Mouse (Mus musculus): Measurements from ENCODE around the gene 1700037H04Rik. TPM values are rescaled to one million over a fixed set of nuclear protein-coding genes. Genes with fewer than 3 reads are reported as not detected.
"Not testable (repeated sequence)": the region's sequence is repeated elsewhere in the genome, so short reads cannot be mapped to it uniquely, and the experiment has no call there.

1700037H04Rik gene
- polyA plus RNA-seq, 1 experiment from 2014 or later, result 86.6 TPM

DNA sequence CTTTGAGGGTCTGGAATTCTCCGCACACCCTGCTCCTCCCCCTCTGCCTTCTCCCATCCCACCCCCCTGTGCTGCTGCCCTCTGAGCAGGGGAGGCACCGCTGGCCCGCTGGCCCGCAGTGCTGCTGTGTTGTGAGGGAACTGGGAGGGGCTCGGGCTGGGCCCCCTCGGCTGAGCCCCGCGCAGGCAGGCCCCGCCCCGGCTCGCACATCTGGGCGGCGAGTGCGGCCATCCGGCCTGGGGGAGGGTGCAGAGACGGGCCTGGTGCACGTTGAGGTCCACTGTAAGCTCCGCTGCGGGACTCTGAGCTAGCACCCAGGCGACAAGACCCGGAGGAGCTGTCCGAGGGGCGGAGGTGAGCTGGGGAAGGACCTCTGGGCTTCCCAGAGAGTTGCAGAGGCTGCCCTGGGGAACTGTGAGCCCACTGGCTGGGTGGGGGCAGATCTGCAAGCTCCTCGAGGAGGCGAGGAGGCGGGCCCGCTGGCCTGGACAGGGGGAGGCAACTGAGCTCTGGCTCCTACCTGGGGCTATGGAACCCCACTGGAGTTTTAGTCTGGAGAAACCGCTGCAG, 32.6 kb downstream of the 1700037H04Rik start, which contains the start of gene Hspa12b:
Gene Hspa12b, plus strand, starts transcription at position 120 of the 570 bp plus-strand sequence.
- Histone ChIP-seq H3K4me3 (ENCODE audit: low read length) (peak within 1 kb of the TSS; percentile 39), H3K4me2 (ENCODE audit: low read length) (peak within 1 kb of the TSS; percentile 68), H3K27ac (ENCODE audit: low read depth, low read length) (peak within 1 kb of the TSS; percentile 20; the same call in 1 of the 2 replicates), H3K9ac (ENCODE audit: low read depth, low read length) (peak within 1 kb of the TSS; percentile 64), H3K4me1 (ENCODE audit: control insufficient read depth, insufficient read depth, low read depth, low read length) (peaks cover 7% of the 10 kb centered on the region), H3K27me3 (replicated peaks; ENCODE audit: control insufficient read depth, insufficient read depth, low read length) (no peaks in the 10 kb centered on the region), H3K36me3 (ENCODE audit: control insufficient read depth, insufficient read depth, low read length) (no peaks in the 10 kb centered on the region), H3K9me3 (ENCODE audit: control insufficient read depth, low read length) (no peaks in the 10 kb centered on the region)
- ATAC-seq, result peak; percentile 70
- 2% methylated on average over 28 of the region's 28 CpGs for WGBS

GRCm38 (mm10) chr2:131125964-131126815, 33.7 kb downstream of the 1700037H04Rik start:
- no peak for ATAC-seq
- Histone ChIP-seq H3K27me3 (replicated peaks; ENCODE audit: control insufficient read depth, insufficient read depth, low read length) (no peaks in the 10 kb centered on the region), H3K4me2 (ENCODE audit: low read length) (no peak overlapping the region), H3K36me3 (ENCODE audit: control insufficient read depth, insufficient read depth, low read length) (no peaks in the 10 kb centered on the region), H3K4me1 (ENCODE audit: control insufficient read depth, insufficient read depth, low read depth, low read length) (peaks cover 7% of the 10 kb centered on the region), H3K4me3 (ENCODE audit: low read length) (no peak overlapping the region), H3K9me3 (ENCODE audit: control insufficient read depth, low read length) (no peaks in the 10 kb centered on the region), H3K27ac (ENCODE audit: low read depth, low read length) (no peak overlapping the region), H3K9ac (ENCODE audit: low read depth, low read length) (no peak overlapping the region; the same call in 1 of the 2 replicates)
- 47% methylated on average over 9 of the region's 9 CpGs for WGBS

DNA sequence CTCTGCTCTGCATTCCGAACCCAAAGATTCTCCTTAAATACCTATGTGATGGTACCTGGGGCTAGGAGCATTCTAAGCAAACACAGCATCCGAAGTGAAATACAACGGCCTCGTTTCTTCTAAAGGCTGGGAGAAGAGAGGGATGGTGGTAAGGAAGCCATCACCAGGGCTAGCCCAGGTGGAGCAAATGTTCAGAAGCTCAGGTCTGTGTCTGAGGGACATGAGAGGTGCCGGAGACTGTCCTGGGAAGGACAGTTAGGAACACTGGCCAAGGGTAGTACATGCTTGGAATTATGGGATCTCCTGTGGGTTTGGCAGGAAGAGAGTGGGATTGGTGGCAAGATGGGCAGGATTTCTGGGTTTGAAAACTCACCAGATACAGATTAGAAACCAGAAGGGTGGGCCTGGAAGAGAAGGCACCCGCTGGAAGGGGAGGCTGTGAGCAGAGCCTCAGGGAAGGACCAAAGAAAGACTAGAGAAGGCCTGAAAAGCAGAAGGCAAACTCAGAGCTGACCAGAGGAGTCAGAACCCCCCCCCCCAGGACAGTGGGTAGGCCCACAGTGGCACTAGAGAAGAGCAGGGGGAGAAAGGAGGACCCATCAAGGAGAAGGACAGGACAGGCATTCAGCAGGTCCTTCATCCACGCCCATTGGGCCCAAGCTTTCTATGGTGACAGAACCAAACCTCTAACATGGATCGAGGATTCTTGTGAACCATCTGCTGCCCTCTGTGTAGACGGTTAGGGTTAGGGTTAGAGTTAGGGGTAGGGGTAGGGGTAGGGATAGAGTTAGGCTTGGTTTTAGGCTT, 34.5 kb downstream of the 1700037H04Rik start:
- ATAC-seq, result no peak
- no peak overlapping the region for H3K4me3 ChIP-seq (ENCODE audit: low read length)
- no peaks in the 10 kb centered on the region for H3K9me3 ChIP-seq (ENCODE audit: control insufficient read depth, low read length)
- H3K27me3 ChIP-seq (replicated peaks; ENCODE audit: control insufficient read depth, insufficient read depth, low read length), result no peaks in the 10 kb centered on the region
- H3K9ac ChIP-seq (ENCODE audit: low read depth, low read length), result no peak overlapping the region
- no peaks in the 10 kb centered on the region for H3K36me3 ChIP-seq (ENCODE audit: control insufficient read depth, insufficient read depth, low read length)
- H3K4me2 ChIP-seq (ENCODE audit: low read length), result no peak overlapping the region
- WGBS, result 96% methylated on average over 9 of the region's 9 CpGs
- no peak overlapping the region for H3K27ac ChIP-seq (ENCODE audit: low read depth, low read length)
- H3K4me1 ChIP-seq (ENCODE audit: control insufficient read depth, insufficient read depth, low read depth, low read length), result peaks cover 7% of the 10 kb centered on the region

DNA sequence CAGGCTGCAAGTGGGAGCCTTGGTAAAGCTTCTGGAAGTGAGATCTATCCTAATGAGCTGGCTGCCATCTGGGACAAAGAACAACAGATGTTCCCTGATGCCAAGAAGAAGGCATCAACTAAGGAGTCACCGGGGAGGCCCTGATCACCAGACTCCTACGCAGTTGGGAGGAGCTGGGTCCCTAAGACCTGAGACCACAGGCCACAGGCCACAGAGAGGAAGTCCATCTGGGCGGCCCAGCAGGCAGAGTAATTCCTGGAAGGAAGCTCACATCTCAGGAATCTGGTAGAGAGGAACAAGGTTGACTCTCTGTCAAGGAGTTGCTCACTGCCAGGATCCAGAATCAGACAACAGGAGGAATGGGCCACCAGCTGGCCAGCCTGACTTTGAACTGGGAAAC, 35.7 kb downstream of the 1700037H04Rik start:
- Histone ChIP-seq H3K36me3 (ENCODE audit: control insufficient read depth, insufficient read depth, low read length) (no peaks in the 10 kb centered on the region), H3K27me3 (replicated peaks; ENCODE audit: control insufficient read depth, insufficient read depth, low read length) (no peaks in the 10 kb centered on the region), H3K9me3 (ENCODE audit: control insufficient read depth, low read length) (no peaks in the 10 kb centered on the region), H3K9ac (ENCODE audit: low read depth, low read length) (no peak overlapping the region), H3K4me1 (ENCODE audit: control insufficient read depth, insufficient read depth, low read depth, low read length) (peaks cover 7% of the 10 kb centered on the region), H3K27ac (ENCODE audit: low read depth, low read length) (no peak overlapping the region), H3K4me2 (ENCODE audit: low read length) (no peak overlapping the region), H3K4me3 (ENCODE audit: low read length) (no peak overlapping the region)
- ATAC-seq, result no peak
- WGBS, result 76% methylated on average over 3 of the region's 3 CpGs

DNA sequence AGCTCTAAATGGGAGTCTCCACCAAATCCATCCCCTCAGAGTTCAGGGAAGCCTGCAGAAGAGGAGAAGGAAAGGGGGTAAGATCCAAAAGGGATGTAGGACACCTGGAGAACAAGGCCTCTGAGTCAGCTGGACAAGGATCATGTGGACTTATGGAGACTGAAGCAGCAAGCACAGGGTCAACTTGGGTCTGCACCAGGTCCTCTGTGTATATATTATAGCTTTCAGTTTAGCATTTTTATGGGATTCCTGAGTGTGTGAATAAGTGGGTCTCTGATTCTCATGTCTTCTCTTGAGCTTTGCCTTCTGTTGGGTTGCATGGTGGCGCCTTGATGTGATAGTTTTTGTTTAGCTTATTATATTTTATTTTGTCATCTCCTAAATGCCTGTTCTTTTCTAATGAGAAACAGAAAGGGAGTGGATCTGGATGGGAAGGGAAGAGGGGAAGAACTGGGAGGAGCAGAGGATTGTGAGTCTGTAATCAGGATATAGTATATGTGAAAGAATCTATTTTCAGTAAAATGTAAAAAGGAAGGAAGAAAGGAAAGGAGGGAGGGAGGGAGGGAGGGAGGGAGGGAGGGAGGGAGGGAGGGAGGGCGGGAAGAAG, 40.8 kb downstream of the 1700037H04Rik start:
- no peaks in the 10 kb centered on the region for H3K4me1 ChIP-seq (ENCODE audit: control insufficient read depth, insufficient read depth, low read depth, low read length)
- H3K4me3 ChIP-seq (ENCODE audit: low read length), result no peak overlapping the region
- no peaks in the 10 kb centered on the region for H3K36me3 ChIP-seq (ENCODE audit: control insufficient read depth, insufficient read depth, low read length)
- no peaks in the 10 kb centered on the region for H3K9me3 ChIP-seq (ENCODE audit: control insufficient read depth, low read length)
- H3K27me3 ChIP-seq (replicated peaks; ENCODE audit: control insufficient read depth, insufficient read depth, low read length), result no peaks in the 10 kb centered on the region
- WGBS, result 77% methylated on average over 2 of the region's 2 CpGs
- ATAC-seq, result no peak
- no peak overlapping the region for H3K4me2 ChIP-seq (ENCODE audit: low read length)
- no peak overlapping the region for H3K9ac ChIP-seq (ENCODE audit: low read depth, low read length)
- no peak overlapping the region for H3K27ac ChIP-seq (ENCODE audit: low read depth, low read length)

GRCm38 (mm10) chr2:131105989-131106388, 53.9 kb downstream of the 1700037H04Rik start:
- Histone ChIP-seq H3K9ac (ENCODE audit: low read depth, low read length) (no peak overlapping the region), H3K4me1 (ENCODE audit: control insufficient read depth, insufficient read depth, low read depth, low read length) (no peaks in the 10 kb centered on the region), H3K27me3 (replicated peaks; ENCODE audit: control insufficient read depth, insufficient read depth, low read length) (no peaks in the 10 kb centered on the region), H3K4me3 (ENCODE audit: low read length) (no peak overlapping the region), H3K36me3 (ENCODE audit: control insufficient read depth, insufficient read depth, low read length) (no peaks in the 10 kb centered on the region), H3K9me3 (ENCODE audit: control insufficient read depth, low read length) (no peaks in the 10 kb centered on the region), H3K27ac (ENCODE audit: low read depth, low read length) (no peak overlapping the region), H3K4me2 (ENCODE audit: low read length) (no peak overlapping the region)
- 93% methylated on average over 5 of the region's 5 CpGs for WGBS
- ATAC-seq, result no peak

GRCm38 (mm10) chr2:131105061-131105460, 54.8 kb downstream of the 1700037H04Rik start:
- not testable (repeated sequence) for H3K27me3 ChIP-seq (replicated peaks; ENCODE audit: control insufficient read depth, insufficient read depth, low read length); H3K36me3 ChIP-seq (ENCODE audit: control insufficient read depth, insufficient read depth, low read length); ATAC-seq; H3K9ac ChIP-seq (ENCODE audit: low read depth, low read length); H3K27ac ChIP-seq (ENCODE audit: low read depth, low read length); H3K9me3 ChIP-seq (ENCODE audit: control insufficient read depth, low read length); H3K4me3 ChIP-seq (ENCODE audit: low read length); H3K4me2 ChIP-seq (ENCODE audit: low read length); H3K4me1 ChIP-seq (ENCODE audit: control insufficient read depth, insufficient read depth, low read depth, low read length)
- WGBS, result 72% methylated on average over 4 of the region's 4 CpGs

DNA sequence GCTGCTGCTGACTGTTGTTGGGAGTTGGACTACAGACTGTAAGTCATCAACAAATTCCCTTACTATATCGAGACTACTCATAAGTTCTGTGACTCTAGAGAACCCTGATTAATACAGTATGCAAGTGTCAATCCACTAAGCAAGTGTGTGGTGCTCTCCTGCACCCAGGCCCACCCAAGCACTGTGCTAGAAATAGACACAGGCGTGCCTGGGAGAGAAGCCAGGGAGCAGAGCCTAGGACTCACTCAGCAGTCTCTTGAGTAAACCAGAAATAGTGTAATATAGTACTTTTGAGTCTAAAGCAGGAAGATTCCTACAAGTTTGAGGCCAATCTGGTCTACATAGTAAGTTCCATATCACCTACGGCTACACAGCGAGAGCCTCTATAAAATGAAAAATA, 55.9 kb downstream of the 1700037H04Rik start:
- ATAC-seq, result no peak
- H3K27me3 ChIP-seq (replicated peaks; ENCODE audit: control insufficient read depth, insufficient read depth, low read length), result no peaks in the 10 kb centered on the region
- no peak overlapping the region for H3K9ac ChIP-seq (ENCODE audit: low read depth, low read length)
- 84% methylated on average over 4 of the region's 4 CpGs for WGBS
- H3K36me3 ChIP-seq (ENCODE audit: control insufficient read depth, insufficient read depth, low read length), result no peaks in the 10 kb centered on the region
- no peak overlapping the region for H3K27ac ChIP-seq (ENCODE audit: low read depth, low read length)
- H3K4me1 ChIP-seq (ENCODE audit: control insufficient read depth, insufficient read depth, low read depth, low read length), result no peaks in the 10 kb centered on the region
- H3K9me3 ChIP-seq (ENCODE audit: control insufficient read depth, low read length), result no peaks in the 10 kb centered on the region
- H3K4me2 ChIP-seq (ENCODE audit: low read length), result no peak overlapping the region
- H3K4me3 ChIP-seq (ENCODE audit: low read length), result no peak overlapping the region
